Mouse (Mus musculus) forebrain, embryonic 11.5 days (tissue): ENCODE measurements around the gene Ass1. TPM values are rescaled to one million over a fixed set of nuclear protein-coding genes. Genes with fewer than 3 reads are reported as not detected.
"Not testable (repeated sequence)": the region's sequence is repeated elsewhere in the genome, so short reads cannot be mapped to it uniquely, and the experiment has no call there.

ENCODE experiments used
- ATAC-seq: fragments of 200-750 bp; cut with Nextera tagmentation; replicated peaks from 2 replicates; pipeline ENCODE4 v1.8.0; 2017; ENCODE audit warnings: moderate TSS enrichment; ENCODE audit not compliant: low FRiP score
- DNase-seq: peaks from one replicate; pipeline ENCODE4 v3.0.0-alpha.2; 2017; ENCODE audit warnings: low spot score
- H3K27ac ChIP-seq: fragments of 300-500 bp; sonication (generic); 2 replicates; pipeline ENCODE4 v1.5.1; 2014; ENCODE audit warnings: low read depth, low read length
- H3K27me3 ChIP-seq: fragments of 300-500 bp; sonication (generic); 2 replicates; pipeline ENCODE4 v1.6.1; 2014; ENCODE audit warnings: mild to moderate bottlenecking, low read length, mixed read lengths; ENCODE audit not compliant: control insufficient read depth, insufficient read depth
- H3K36me3 ChIP-seq: fragments of 300-500 bp; sonication (generic); 2 replicates; pipeline ENCODE4 v1.6.1; 2014; ENCODE audit warnings: mild to moderate bottlenecking, low read length, moderate library complexity, mixed read lengths; ENCODE audit not compliant: control insufficient read depth, insufficient read depth
- H3K4me1 ChIP-seq: fragments of 300-500 bp; sonication (generic); replicated peaks from 2 replicates; pipeline ENCODE4 v1.6.1; 2014; ENCODE audit warnings: low read length, mixed read lengths; ENCODE audit not compliant: control insufficient read depth, insufficient read depth
- H3K4me2 ChIP-seq: fragments of 300-500 bp; sonication (generic); 2 replicates; pipeline ENCODE4 v1.6.1; 2014; ENCODE audit warnings: low read depth, mild to moderate bottlenecking, low read length, moderate library complexity, mixed read lengths; ENCODE audit not compliant: severe bottlenecking
- H3K4me3 ChIP-seq: fragments of 300-500 bp; sonication (generic); 2 replicates; pipeline ENCODE4 v1.5.1; 2014; ENCODE audit warnings: low read depth, low read length
- H3K9ac ChIP-seq: fragments of 300-500 bp; sonication (generic); 2 replicates; pipeline ENCODE4 v1.6.1; 2014; ENCODE audit warnings: low read length
- H3K9me3 ChIP-seq: fragments of 300-500 bp; sonication (generic); 2 replicates; pipeline ENCODE4 v1.6.1; 2016; ENCODE audit warnings: low read length, mixed read lengths; ENCODE audit not compliant: control insufficient read depth
- WGBS: fragments of 180-500 bp; shearing (Covaris S2); extraction: QIAGEN DNeasy Blood & Tissue Kit; methylation state at CpG from one replicate; pipeline ENCODE4 v1.1.7; 2014; 5-methylcytosine and 5-hydroxymethylcytosine counted together
- polyA plus RNA-seq: library from polyadenylated mRNA; unstranded; fragments of >200 nt; fragmentation: Nextera tagmentation; extraction: Ambion mirVana; gene quantifications from 2 replicates; pipeline ENCODE4 v1.2.1, GENCODE M21; 2014

Ass1 gene
- polyA plus RNA-seq, 1 experiment from 2014 or later, result 3.3 TPM

- H3K27me3 ChIP-seq, result no peaks in the 10 kb centered on the region
- no peak overlapping the region for H3K9ac ChIP-seq
- no peaks in the 10 kb centered on the region for H3K36me3 ChIP-seq
- no peak overlapping the region for H3K4me2 ChIP-seq
- ATAC-seq (no peak), DNase-seq (no peak)
- 79% methylated on average over 3 of the region's 3 CpGs for WGBS
- no peaks in the 10 kb centered on the region for H3K4me1 ChIP-seq
- peaks cover 4% of the 10 kb centered on the region; the same call in 1 of the 2 replicates for H3K9me3 ChIP-seq
- no peak overlapping the region for H3K27ac ChIP-seq
- no peak overlapping the region for H3K4me3 ChIP-seq
These were observed 80.5 kb downstream of the Ass1 start for GRCm38 (mm10) chr2:31550503-31550902.

DNA sequence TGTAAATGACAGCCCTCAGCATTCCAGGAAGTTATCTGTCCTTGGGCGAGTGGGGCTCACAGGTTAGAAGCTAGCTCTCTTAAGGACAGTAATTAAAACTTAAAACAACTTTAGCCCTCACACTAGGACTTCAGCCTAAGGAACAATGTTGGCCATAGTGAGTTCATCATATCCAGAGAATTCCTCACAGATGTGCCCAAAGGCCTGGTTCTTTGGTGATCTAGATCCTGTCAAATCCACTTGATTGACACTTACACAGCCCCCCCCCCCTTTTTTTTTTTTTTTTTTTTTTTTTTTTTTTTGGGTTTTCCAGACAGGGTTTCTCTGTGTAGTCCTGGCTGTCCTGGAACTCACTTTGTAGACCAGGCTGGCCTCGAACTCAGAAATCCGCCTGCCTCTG is 81.3 kb downstream of the Ass1 start:
- H3K27me3 ChIP-seq, ATAC-seq, DNase-seq, H3K4me1 ChIP-seq, H3K4me3 ChIP-seq, H3K36me3 ChIP-seq, H3K4me2 ChIP-seq, H3K9ac ChIP-seq, H3K27ac ChIP-seq, H3K9me3 ChIP-seq: not testable (repeated sequence)
- WGBS, result 92% methylated on average over 2 of the region's 3 CpGs

- no peak for ATAC-seq
- Histone ChIP-seq H3K9me3 (peaks cover 4% of the 10 kb centered on the region; the same call in 1 of the 2 replicates), H3K27ac (no peak overlapping the region), H3K4me2 (no peak overlapping the region), H3K36me3 (no peaks in the 10 kb centered on the region), H3K4me1 (no peaks in the 10 kb centered on the region), H3K27me3 (no peaks in the 10 kb centered on the region), H3K4me3 (no peak overlapping the region), H3K9ac (no peak overlapping the region)
- 88% methylated on average over 10 of the region's 10 CpGs for WGBS
- no peak for DNase-seq
These were observed 82.0 kb downstream of the Ass1 start for GRCm38 (mm10) chr2:31551971-31552370.

DNA sequence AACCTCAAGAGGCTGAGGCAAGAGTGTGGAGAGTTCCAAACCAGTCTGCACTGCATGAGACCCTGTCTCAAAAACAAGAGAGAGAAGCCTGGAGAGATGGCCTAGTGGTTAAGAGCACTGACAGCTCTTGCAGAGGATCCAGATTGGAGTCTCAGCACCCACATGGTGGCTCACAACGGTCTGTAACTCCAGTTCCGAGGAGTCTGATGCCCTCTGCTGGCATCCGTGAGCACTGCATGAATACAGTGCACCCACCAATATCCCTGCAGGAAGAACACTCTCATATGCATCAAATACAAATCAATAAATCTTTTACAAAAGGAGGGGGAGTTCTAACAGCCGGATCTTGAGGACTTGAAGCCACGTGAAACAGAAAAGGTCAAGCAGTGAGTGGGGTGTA is 84.6 kb downstream of the Ass1 start:
- H3K9ac ChIP-seq, result no peak overlapping the region
- ATAC-seq, result no peak
- H3K36me3 ChIP-seq, result no peaks in the 10 kb centered on the region
- H3K27ac ChIP-seq, result no peak overlapping the region
- no peak overlapping the region for H3K4me2 ChIP-seq
- H3K9me3 ChIP-seq, result peaks cover 4% of the 10 kb centered on the region; the same call in 1 of the 2 replicates
- 80% methylated on average over 5 of the region's 5 CpGs for WGBS
- no peak for DNase-seq
- no peaks in the 10 kb centered on the region for H3K27me3 ChIP-seq
- H3K4me3 ChIP-seq, result no peak overlapping the region
- no peaks in the 10 kb centered on the region for H3K4me1 ChIP-seq

Other genes with a start within 250 kb of the Ass1 start
- 65.6 and 69.2 TPM in 2 replicates for gene Ncs1, start 224.4 kb upstream of the Ass1 start, polyA plus RNA-seq
- gene Hmcn2, start 155.8 kb upstream of the Ass1 start, polyA plus RNA-seq, result 0.09 TPM in 1 of 2 replicates, not detected in the other
- gene Fubp3, start 102.4 kb downstream of the Ass1 start, polyA plus RNA-seq, result 102 and 106 TPM in 2 replicates
- gene Prdm12, start 169.8 kb downstream of the Ass1 start, polyA plus RNA-seq, result 3.9 and 4.1 TPM in 2 replicates
- 72.2 and 76.0 TPM in 2 replicates for gene Exosc2, start 200.5 kb downstream of the Ass1 start, polyA plus RNA-seq
- 53.2 and 56.7 TPM in 2 replicates for gene Abl1, start 218.2 kb downstream of the Ass1 start, polyA plus RNA-seq